ENCODE assay signal across 12 mouse cellular contexts in genomic region chr17:29823439-29824207, GRCm38 (mm10).
DNase-seq lines count a peak whose midpoint lies in the region; ATAC-seq and TF ChIP-seq lines count a peak whose summit lies in the region.
"Had no signal": no experiment of that assay in that cellular context is flagged by ENCODE, and none has a peak within 500 bp of the region (broad histone marks: within the 10 kb centered on the region; RNA-seq: fewer than 3 reads in every experiment).

No protein-coding gene starts in this region.

- TF ChIP-seq CTCF in olfactory bulb, adult 2 months (IDR thresholded peaks at IDR 0.05; ENCODE audit: insufficient read depth, low read depth, low read length), result no peak

- peak overlapping the region; percentile 62 for H3K9ac ChIP-seq in heart, embryonic 13.5 days
- H3K9ac ChIP-seq in forebrain, embryonic 11.5 days (ENCODE audit: low read length), result no peak overlapping the region
- H3K9ac ChIP-seq: embryonic facial prominence, embryonic 13.5 days; liver, embryonic 12.5 days had no signal

- TF ChIP-seq POLR2A in olfactory bulb, adult 2 months (IDR thresholded peaks at IDR 0.05; ENCODE audit: insufficient read depth, low read depth, low read length), result 0 out of 2 replicates have a peak, but pooled peaks have one; percentile 14

- no peak overlapping the region for H3K4me3 ChIP-seq in heart, embryonic 13.5 days
- no peak overlapping the region for H3K4me3 ChIP-seq in olfactory bulb, adult 2 months (ENCODE audit: insufficient read depth, low read depth, low read length)
- H3K4me3 ChIP-seq in forebrain, embryonic 11.5 days (ENCODE audit: low read depth, low read length), result no peak overlapping the region
- H3K4me3 ChIP-seq: embryonic facial prominence, embryonic 13.5 days; liver, embryonic 12.5 days had no signal

- ATAC-seq in heart, embryonic 13.5 days (ENCODE audit: extremely low read depth, insufficient number of reproducible peaks, low FRiP score, low TSS enrichment), result 0 out of 2 replicates have a peak, but pooled peaks have one; percentile 34
- no peak for ATAC-seq in forebrain, embryonic 11.5 days (replicated peaks; ENCODE audit: low FRiP score)
- ATAC-seq: liver, embryonic 12.5 days had no signal

- peak; percentile 18 for DNase-seq in lung, postnatal 10 days
- no peak for DNase-seq in lung, postnatal 14 days
- peak; percentile 87 for DNase-seq in cerebellum, adult 9-11 months
- no peak for DNase-seq in forebrain, embryonic 11.5 days (ENCODE audit: low spot score)
- DNase-seq in adrenal gland, adult 2 months, result no peak
- no peak for DNase-seq in B cell, adult 2 months
- DNase-seq: kidney, postnatal 36 days; retina, postnatal 1 day had no signal

- H3K4me2 ChIP-seq in heart, embryonic 13.5 days, result peak overlapping the region; percentile 34
- no peak overlapping the region for H3K4me2 ChIP-seq in forebrain, embryonic 11.5 days (ENCODE audit: low read depth, low read length, severe bottlenecking)
- H3K4me2 ChIP-seq: embryonic facial prominence, embryonic 13.5 days; liver, embryonic 12.5 days had no signal

- peak overlapping the region; percentile 87 for H3K27ac ChIP-seq in heart, embryonic 13.5 days (replicated peaks)
- H3K27ac ChIP-seq in olfactory bulb, adult 2 months (ENCODE audit: insufficient read depth, low read depth, low read length), result no peak overlapping the region; the same call in 1 of the 2 replicates
- H3K27ac ChIP-seq in forebrain, embryonic 11.5 days (ENCODE audit: low read depth, low read length), result no peak overlapping the region
- H3K27ac ChIP-seq: embryonic facial prominence, embryonic 13.5 days; liver, embryonic 12.5 days had no signal

- H3K36me3 ChIP-seq in heart, embryonic 13.5 days, result no peaks in the 10 kb centered on the region
- no peaks in the 10 kb centered on the region for H3K36me3 ChIP-seq in forebrain, embryonic 11.5 days (ENCODE audit: control insufficient read depth, insufficient read depth, low read length)
- H3K36me3 ChIP-seq: embryonic facial prominence, embryonic 13.5 days; liver, embryonic 12.5 days had no signal

- WGBS in heart, embryonic 13.5 days, result 29% methylated on average over 14 of the region's 14 CpGs
- 59% methylated on average over 14 of the region's 14 CpGs for WGBS in olfactory bulb, adult 2 months
- WGBS in forebrain, embryonic 11.5 days, result 78% methylated on average over 14 of the region's 14 CpGs

- H3K9me3 ChIP-seq in heart, embryonic 13.5 days, result no peaks in the 10 kb centered on the region
- H3K9me3 ChIP-seq in forebrain, embryonic 11.5 days (ENCODE audit: control insufficient read depth, low read length), result no peaks in the 10 kb centered on the region
- H3K9me3 ChIP-seq: embryonic facial prominence, embryonic 13.5 days; liver, embryonic 12.5 days had no signal

- H3K27me3 ChIP-seq in heart, embryonic 13.5 days (replicated peaks), result peaks cover 19% of the 10 kb centered on the region; the same call in 1 of the 2 replicates
- peaks cover 3% of the 10 kb centered on the region; the same call in 1 of the 2 replicates for H3K27me3 ChIP-seq in forebrain, embryonic 11.5 days (ENCODE audit: control insufficient read depth, insufficient read depth, low read length)
- H3K27me3 ChIP-seq: embryonic facial prominence, embryonic 13.5 days had no signal

- H3K4me1 ChIP-seq in heart, embryonic 13.5 days, result peaks cover 34% of the 10 kb centered on the region
- peaks cover 29% of the 10 kb centered on the region for H3K4me1 ChIP-seq in olfactory bulb, adult 2 months (ENCODE audit: control insufficient read depth, insufficient read depth, low read length)
- H3K4me1 ChIP-seq in forebrain, embryonic 11.5 days (replicated peaks; ENCODE audit: control insufficient read depth, insufficient read depth, low read length), result peaks cover 5% of the 10 kb centered on the region; the same call in 1 of the 2 replicates

Comparison
In these comparisons a context has a peak if more than half of its experiments do, and no peak if none do; other contexts are left out.
1. DNase-seq: peak in lung, postnatal 10 days (single experiment) and cerebellum, adult 9-11 months (single experiment); none in lung, postnatal 14 days (single experiment), forebrain, embryonic 11.5 days (single experiment), adrenal gland, adult 2 months (single experiment) and B cell, adult 2 months (0 of 2).